30 mouse cellular contexts compared by ENCODE assay signal in genomic region chr3:108815631-108816030, GRCm38 (mm10). TPM values are rescaled to one million over a fixed set of nuclear protein-coding genes. Genes with fewer than 3 reads are reported as not detected.
DNase-seq lines count a peak whose midpoint lies in the region; ATAC-seq lines count a peak whose summit lies in the region.
"Had no signal": no experiment of that assay in that cellular context is flagged by ENCODE, and none has a peak within 500 bp of the region (broad histone marks: within the 10 kb centered on the region; RNA-seq: fewer than 3 reads in every experiment).

No protein-coding gene starts in this region.

- WGBS in forebrain, embryonic 15.5 days: 84% methylated on average over 4 of the region's 4 CpGs

- H3K9me3 ChIP-seq in forebrain, embryonic 15.5 days: no peaks in the 10 kb centered on the region
- H3K9me3 ChIP-seq: embryonic facial prominence, embryonic 10.5 days; embryonic facial prominence, embryonic 13.5 days; forebrain, embryonic 12.5 days; G1E; heart, embryonic 10.5 days; heart, embryonic 13.5 days had no signal

- no peak overlapping the region for H3K9ac ChIP-seq in forebrain, embryonic 15.5 days (replicated peaks)
- H3K9ac ChIP-seq: embryonic facial prominence, embryonic 13.5 days; forebrain, embryonic 12.5 days; heart, embryonic 13.5 days; hindbrain, embryonic 14.5 days had no signal

- H3K36me3 ChIP-seq in forebrain, embryonic 15.5 days: no peaks in the 10 kb centered on the region

- H3K27me3 ChIP-seq in forebrain, embryonic 15.5 days: no peaks in the 10 kb centered on the region
- H3K27me3 ChIP-seq: CH12.LX; embryonic facial prominence, embryonic 13.5 days; forebrain, embryonic 12.5 days; heart, embryonic 13.5 days had no signal

- no peak for ATAC-seq in forebrain, embryonic 15.5 days (replicated peaks)
- ATAC-seq: forebrain, embryonic 16.5 days; hindbrain, postnatal 0 days; inflammation-experienced regulatory T-cells, adult 6 months had no signal

- peak; percentile 5 to 46 for DNase-seq in layer of hippocampus, adult 18-20 months (ENCODE audit: low spot score in 2 of 2)
- DNase-seq in layer of hippocampus, postnatal 25 days (ENCODE audit: extremely low spot score in 1 of 2, low spot score in 1 of 2): no peak
- peak; percentile 8 for DNase-seq in right cerebral cortex, adult 18-20 months
- DNase-seq in right cerebral cortex, postnatal 10 days (ENCODE audit: low spot score in 2 of 2): no peak
- DNase-seq in telencephalon, adult 2 months (ENCODE audit: low read depth, low spot score): peak; percentile 69
- DNase-seq: adrenal gland, adult 2 months; adrenal gland, postnatal 14 days; B cell, adult 2 months; cerebellum, adult 11-12 months; cerebellum, adult 8-10 months; cerebellum, postnatal 10 days; cerebellum, postnatal 36 days; embryo, embryonic 11 days; gastrocnemius, postnatal 25 days; heart, adult 2 months; heart, postnatal 14 days; heart, postnatal 4 days had no signal

- no peaks in the 10 kb centered on the region for H3K4me1 ChIP-seq in forebrain, embryonic 15.5 days
- H3K4me1 ChIP-seq: embryonic facial prominence, embryonic 10.5 days; embryonic facial prominence, embryonic 13.5 days; forebrain, embryonic 12.5 days; heart, embryonic 10.5 days had no signal

- H3K27ac ChIP-seq in forebrain, embryonic 15.5 days (replicated peaks): no peak overlapping the region
- H3K27ac ChIP-seq: embryonic facial prominence, embryonic 10.5 days; embryonic facial prominence, embryonic 13.5 days; forebrain, embryonic 12.5 days; heart, adult 2 months; heart, embryonic 10.5 days; heart, embryonic 13.5 days; hindbrain, embryonic 14.5 days; hindbrain, postnatal 0 days had no signal

- no peak overlapping the region for H3K4me2 ChIP-seq in forebrain, embryonic 15.5 days (replicated peaks)
- H3K4me2 ChIP-seq: embryonic facial prominence, embryonic 13.5 days; forebrain, embryonic 12.5 days; heart, embryonic 13.5 days; hindbrain, embryonic 14.5 days had no signal

- no peak overlapping the region for H3K4me3 ChIP-seq in forebrain, embryonic 15.5 days
- H3K4me3 ChIP-seq: embryonic facial prominence, embryonic 10.5 days; embryonic facial prominence, embryonic 13.5 days; erythroblast, embryonic 14.5 days; forebrain, embryonic 12.5 days; heart, adult 2 months; heart, embryonic 10.5 days; heart, embryonic 13.5 days had no signal

RNA-seq across cellular contexts. Expression of gene Stxbp3, which starts 24.7 kb away (rescaled TPM):
- total RNA-seq in layer of hippocampus, adult 18-20 months (2021): 10 to 100 TPM; 24.7 to 28.4 TPM
- total RNA-seq in layer of hippocampus, postnatal 25 days (2021): 10 to 100 TPM; 24.3 to 26.4 TPM
- 13.3 and 14.7 TPM in 2 replicates for polyA plus RNA-seq in forebrain, embryonic 15.5 days (2015; fragmentation: Nextera tagmentation; extraction: Ambion mirVana)

Comparison
In these comparisons a context has a peak if more than half of its experiments do, and no peak if none do; other contexts are left out.
1. DNase-seq: peak in layer of hippocampus, adult 18-20 months (2 of 2), right cerebral cortex, adult 18-20 months (single experiment) and telencephalon, adult 2 months (single experiment); none in layer of hippocampus, postnatal 25 days (0 of 2) and right cerebral cortex, postnatal 10 days (0 of 2).